Mouse (Mus musculus) MEL (cell line): ENCODE results near the gene Ntrk3. TPM values are rescaled to one million over a fixed set of nuclear protein-coding genes. Genes with fewer than 3 reads are reported as not detected.

Experiments
- DNase-seq: peaks from one replicate; pipeline ENCODE4 v3.0.0; 2011; ENCODE audit warnings: low read depth, low spot score
- H3K27ac ChIP-seq: 2 replicates; pipeline ENCODE4 v1.5.1; 2012; ENCODE audit warnings: low read depth, mild to moderate bottlenecking, control low read depth, low read length, moderate library complexity; ENCODE audit not compliant: control insufficient read depth
- H3K27me3 ChIP-seq, 2 experiments: fragments of 150-350 bp in 1 of 2; sonication (generic) in 1 of 2; 2 replicates each; pipeline ENCODE4 v1.6.1; 2012; ENCODE audit warnings: low read length in 2 of 2, mild to moderate bottlenecking in 2 of 2, improper control_type of control experiment in 1 of 2, moderate library complexity in 1 of 2; ENCODE audit not compliant: insufficient read depth in 2 of 2, control insufficient read depth in 1 of 2
- H3K36me3 ChIP-seq, 2 experiments: 2 replicates each; pipeline ENCODE4 v1.6.1; 2012 to 2014; ENCODE audit warnings: low read length in 2 of 2, improper control_type of control experiment in 1 of 2, inconsistent platforms in 1 of 2, mild to moderate bottlenecking in 1 of 2; ENCODE audit not compliant: insufficient read depth in 2 of 2, control insufficient read depth in 1 of 2
- H3K4me1 ChIP-seq, 2 experiments: fragments of 150-350 bp in 1 of 2; sonication (generic) in 1 of 2; 2 replicates each; pipeline ENCODE4 v1.6.1; 2012; ENCODE audit warnings: low read length in 2 of 2, improper control_type of control experiment in 1 of 2, mild to moderate bottlenecking in 1 of 2; ENCODE audit not compliant: insufficient read depth in 2 of 2, control insufficient read depth in 1 of 2
- H3K4me3 ChIP-seq, 2 experiments: fragments of 150-350 bp in 1 of 2; sonication (generic) in 1 of 2; 2 replicates each; pipeline ENCODE4 v1.5.1; 2012; ENCODE audit warnings: low read depth in 2 of 2, low read length in 2 of 2, mild to moderate bottlenecking in 2 of 2, moderate library complexity in 2 of 2, control low read depth in 1 of 2, improper control_type of control experiment in 1 of 2; ENCODE audit not compliant: control insufficient read depth in 1 of 2, insufficient read depth in 1 of 2
- H3K79me2 ChIP-seq: 2 replicates; pipeline ENCODE4 v1.6.1; 2012; ENCODE audit warnings: mild to moderate bottlenecking, low read length, moderate library complexity; ENCODE audit not compliant: control insufficient read depth, poor library complexity, insufficient read depth
- H3K9ac ChIP-seq: 2 replicates; pipeline ENCODE4 v1.6.1; 2012; ENCODE audit warnings: low read depth, mild to moderate bottlenecking, control low read depth, low read length, moderate library complexity; ENCODE audit not compliant: control insufficient read depth, poor library complexity, severe bottlenecking
- H3K9me3 ChIP-seq: fragments of 150-350 bp; sonication (generic); replicated peaks from 2 replicates; pipeline ENCODE4 v1.6.1; 2012; ENCODE audit warnings: mild to moderate bottlenecking, low read length, improper control_type of control experiment, moderate library complexity; ENCODE audit not compliant: insufficient read depth
- BHLHE40 ChIP-seq: IDR thresholded peaks from 2 replicates; pipeline ENCODE4 v1.6.1; 2012; ENCODE audit warnings: low read depth, mild to moderate bottlenecking, inconsistent platforms, low read length, improper control_type of control experiment, borderline replicate concordance
- CHD1 ChIP-seq: IDR thresholded peaks from 2 replicates; pipeline ENCODE4 v1.6.1; 2012; ENCODE audit warnings: low read depth, mild to moderate bottlenecking, inconsistent platforms, low read length, improper control_type of control experiment
- CTCF ChIP-seq, 3 experiments: IDR thresholded peaks in 2 of 3; conservative IDR thresholded peaks in 1 of 3; 2 replicates each; pipeline ENCODE4 v1.5.1; 2011 to 2012; ENCODE audit warnings: low read length in 3 of 3, low read depth in 2 of 3, mild to moderate bottlenecking in 2 of 3, improper control_type of control experiment in 1 of 3, inconsistent platforms in 1 of 3, mixed read lengths in 1 of 3, moderate library complexity in 1 of 3; ENCODE audit not compliant: control insufficient read depth in 1 of 3, insufficient read depth in 1 of 3, poor library complexity in 1 of 3, severe bottlenecking in 1 of 3
- E2F4 ChIP-seq: IDR thresholded peaks from 2 replicates; pipeline ENCODE4 v1.6.1; 2011; ENCODE audit warnings: low read depth, low read length, improper control_type of control experiment, borderline replicate concordance
- ELF1 ChIP-seq: IDR thresholded peaks from 2 replicates; pipeline ENCODE4 v1.6.1; 2014; ENCODE audit warnings: low read depth, mild to moderate bottlenecking, inconsistent platforms, low read length, improper control_type of control experiment, moderate library complexity
- EP300 ChIP-seq, 2 experiments: IDR thresholded peaks; 2 replicates each; pipeline ENCODE4 v1.6.1; 2011; ENCODE audit warnings: improper control_type of control experiment in 2 of 2, low read length in 2 of 2, low read depth in 1 of 2, mild to moderate bottlenecking in 1 of 2
- ETS1 ChIP-seq: IDR thresholded peaks from 2 replicates; pipeline ENCODE4 v1.6.1; 2012; ENCODE audit warnings: low read depth, mild to moderate bottlenecking, inconsistent platforms, low read length, improper control_type of control experiment, moderate library complexity
- GABPA ChIP-seq: IDR thresholded peaks from 2 replicates; pipeline ENCODE4 v1.6.1; 2012; ENCODE audit warnings: low read depth, mild to moderate bottlenecking, inconsistent platforms, low read length, improper control_type of control experiment, moderate library complexity
- HCFC1 ChIP-seq: IDR thresholded peaks from 2 replicates; pipeline ENCODE4 v1.6.1; 2012; ENCODE audit warnings: low read depth, mild to moderate bottlenecking, inconsistent platforms, low read length, improper control_type of control experiment, moderate library complexity
- KAT2A ChIP-seq: conservative IDR thresholded peaks from 2 replicates; pipeline ENCODE4 v1.6.1; 2012; ENCODE audit warnings: low read depth, low read length, improper control_type of control experiment, inconsistent platforms
- MAFK ChIP-seq: IDR thresholded peaks from 2 replicates; pipeline ENCODE4 v1.6.1; 2011; ENCODE audit warnings: low read depth, mild to moderate bottlenecking, low read length, improper control_type of control experiment, borderline replicate concordance
- MAZ ChIP-seq: IDR thresholded peaks from 2 replicates; pipeline ENCODE4 v1.6.1; 2012; ENCODE audit warnings: low read depth, mild to moderate bottlenecking, inconsistent platforms, low read length, improper control_type of control experiment
- MEF2A ChIP-seq: IDR thresholded peaks from 2 replicates; pipeline ENCODE4 v1.6.1; 2014; ENCODE audit warnings: low read depth, mild to moderate bottlenecking, inconsistent platforms, low read length, improper control_type of control experiment; ENCODE audit not compliant: poor library complexity, insufficient replicate concordance, severe bottlenecking; ENCODE audit errors: extremely low read depth
- MXI1 ChIP-seq: IDR thresholded peaks from 2 replicates; pipeline ENCODE4 v1.6.1; 2011; ENCODE audit warnings: mild to moderate bottlenecking, low read depth, low read length, improper control_type of control experiment
- MYB ChIP-seq: IDR thresholded peaks from 2 replicates; pipeline ENCODE4 v1.6.1; 2011; ENCODE audit warnings: mild to moderate bottlenecking, low read depth, low read length, improper control_type of control experiment
- MYC ChIP-seq: IDR thresholded peaks from 2 replicates; pipeline ENCODE4 v1.6.1; 2011; ENCODE audit warnings: low read depth, mild to moderate bottlenecking, low read length, improper control_type of control experiment, moderate library complexity
- POLR2A ChIP-seq, 2 experiments: IDR thresholded peaks; 2 replicates each; pipeline ENCODE4 v1.6.1; 2011 to 2012; ENCODE audit warnings: low read length in 2 of 2, mild to moderate bottlenecking in 2 of 2, control low read depth in 1 of 2, improper control_type of control experiment in 1 of 2, low read depth in 1 of 2, moderate library complexity in 1 of 2; ENCODE audit not compliant: control insufficient read depth in 1 of 2, insufficient read depth in 1 of 2, poor library complexity in 1 of 2
- POLR2AphosphoS2 ChIP-seq: IDR thresholded peaks from 2 replicates; pipeline ENCODE4 v1.6.1; 2011; ENCODE audit warnings: low read length, improper control_type of control experiment
- POLR2AphosphoS5 ChIP-seq: IDR thresholded peaks from 2 replicates; pipeline ENCODE4 v1.6.1; 2012; ENCODE audit warnings: low read depth, borderline replicate concordance, mild to moderate bottlenecking, inconsistent platforms, low read length, moderate library complexity, mixed read lengths
- RCOR1 ChIP-seq: IDR thresholded peaks from 2 replicates; pipeline ENCODE4 v1.6.1; 2012; ENCODE audit warnings: low read depth, mild to moderate bottlenecking, inconsistent platforms, low read length, improper control_type of control experiment
- SMC3 ChIP-seq: IDR thresholded peaks from 2 replicates; pipeline ENCODE4 v1.6.1; 2011; ENCODE audit warnings: low read depth, low read length, improper control_type of control experiment
- UBTF ChIP-seq: IDR thresholded peaks from 2 replicates; pipeline ENCODE4 v1.6.1; 2012; ENCODE audit warnings: low read depth, mild to moderate bottlenecking, inconsistent platforms, low read length, improper control_type of control experiment, moderate library complexity, borderline replicate concordance; ENCODE audit not compliant: insufficient read depth
- USF1 ChIP-seq: IDR thresholded peaks from 2 replicates; pipeline ENCODE4 v1.6.1; 2014; ENCODE audit warnings: low read depth, mild to moderate bottlenecking, inconsistent platforms, low read length, improper control_type of control experiment, moderate library complexity
- USF2 ChIP-seq, 2 experiments: IDR thresholded peaks; 2 replicates each; pipeline ENCODE4 v1.6.1; 2011 to 2012; ENCODE audit warnings: improper control_type of control experiment in 2 of 2, low read length in 2 of 2, borderline replicate concordance in 1 of 2, inconsistent platforms in 1 of 2, low read depth in 1 of 2, mild to moderate bottlenecking in 1 of 2; ENCODE audit not compliant: insufficient read depth in 1 of 2
- ZKSCAN1 ChIP-seq: IDR thresholded peaks from 2 replicates; pipeline ENCODE4 v1.6.1; 2012; ENCODE audit warnings: low read depth, mild to moderate bottlenecking, inconsistent platforms, low read length, improper control_type of control experiment, moderate library complexity
- ZNF384 ChIP-seq: IDR thresholded peaks from 2 replicates; pipeline ENCODE4 v1.6.1; 2012; ENCODE audit warnings: low read depth, mild to moderate bottlenecking, inconsistent platforms, low read length, improper control_type of control experiment
- polyA plus RNA-seq, 2 experiments: library from polyadenylated mRNA; stranded (reverse) in 1 of 2; unstranded in 1 of 2; fragments of >175 nt in 1 of 2; fragments of >200 nt in 1 of 2; gene quantifications; 2 replicates each; pipeline versions ENCODE4 v1.2.1 to v1.2.4; 2012; ENCODE audit warnings: low replicate concordance in 2 of 2, low read depth in 1 of 2; ENCODE audit not compliant: insufficient read length in 2 of 2, insufficient read depth in 1 of 2, missing spikeins in 1 of 2
- total RNA-seq: library from RNA; depleted of rRNA; stranded (reverse); fragments of 300-350 nt; gene quantifications from 2 replicates; pipeline ENCODE4 v1.2.3, GENCODE M21; 2012

Ntrk3 gene
- total and polyA plus RNA-seq, 3 experiments = 0.04 TPM; not detected in 2

DNA sequence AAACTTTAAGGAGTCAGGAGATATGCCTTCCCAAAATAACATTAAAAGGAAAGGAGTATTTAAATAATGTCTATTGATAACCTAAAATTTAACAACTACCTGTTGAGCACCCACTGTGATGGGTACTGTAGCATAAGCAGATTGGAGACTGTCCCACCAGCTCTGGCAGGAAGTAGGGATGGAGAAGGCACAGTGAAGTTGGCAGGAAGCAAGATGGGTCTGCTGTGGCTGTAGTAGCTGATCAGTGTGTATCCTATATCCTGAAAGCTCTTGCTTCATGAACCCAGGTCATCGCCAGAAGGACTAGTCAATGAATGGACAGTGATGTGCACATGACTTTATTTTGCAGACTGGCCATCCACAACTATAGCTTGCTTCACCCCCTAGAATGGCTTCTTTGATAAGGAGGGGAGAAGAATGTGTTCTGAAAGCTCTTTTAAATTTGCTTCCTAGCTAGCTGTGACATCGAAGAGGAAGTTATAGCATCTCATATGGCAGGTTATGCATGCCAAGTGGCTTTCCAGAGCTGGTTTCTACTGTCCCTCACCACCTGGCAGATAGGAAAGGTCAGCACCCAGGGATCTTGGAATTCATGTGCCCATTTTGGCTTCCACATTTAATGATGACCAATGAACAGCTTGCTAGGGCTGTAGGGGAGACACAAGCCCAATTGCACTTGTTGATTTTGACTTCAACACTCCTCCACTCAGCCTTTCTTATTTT, 451.1 kb downstream of the Ntrk3 start:
- no peak overlapping the region for H3K4me3 ChIP-seq
- no peaks in the 10 kb centered on the region for H3K79me2 ChIP-seq
- TF ChIP-seq POLR2AphosphoS5 = no peak
- TF ChIP-seq ZKSCAN1 = no peak
- no peak for TF ChIP-seq MAZ
- TF ChIP-seq EP300 (IDR thresholded peaks at IDR 0.05; ENCODE audit: low read depth in 1 of 2, low read length in 2 of 2) = no peak
- TF ChIP-seq SMC3 = no peak
- no peak for TF ChIP-seq MYB
- no peak for TF ChIP-seq POLR2AphosphoS2
- no peak for TF ChIP-seq E2F4
- TF ChIP-seq ZNF384 = no peak
- TF ChIP-seq ELF1 = no peak
- TF ChIP-seq USF1 = no peak
- TF ChIP-seq RCOR1 = no peak
- no peak for TF ChIP-seq CHD1
- TF ChIP-seq GABPA = no peak
- TF ChIP-seq MYC = no peak
- TF ChIP-seq MAFK = no peak
- TF ChIP-seq POLR2A (IDR thresholded peaks at IDR 0.05; ENCODE audit: control insufficient read depth in 1 of 2, insufficient read depth in 1 of 2, low read depth in 1 of 2, low read length in 2 of 2, poor library complexity in 1 of 2) = no peak
- TF ChIP-seq HCFC1 = no peak
- TF ChIP-seq ETS1 = no peak
- TF ChIP-seq, all 39 proteins: peak for 0
- H3K9ac ChIP-seq = no peak overlapping the region
- no peak for DNase-seq
- H3K36me3 ChIP-seq = no peaks in the 10 kb centered on the region
- no peaks in the 10 kb centered on the region for H3K9me3 ChIP-seq
- H3K4me1 ChIP-seq = no peaks in the 10 kb centered on the region
- no peaks in the 10 kb centered on the region for H3K27me3 ChIP-seq
- no peak overlapping the region for H3K27ac ChIP-seq

DNA sequence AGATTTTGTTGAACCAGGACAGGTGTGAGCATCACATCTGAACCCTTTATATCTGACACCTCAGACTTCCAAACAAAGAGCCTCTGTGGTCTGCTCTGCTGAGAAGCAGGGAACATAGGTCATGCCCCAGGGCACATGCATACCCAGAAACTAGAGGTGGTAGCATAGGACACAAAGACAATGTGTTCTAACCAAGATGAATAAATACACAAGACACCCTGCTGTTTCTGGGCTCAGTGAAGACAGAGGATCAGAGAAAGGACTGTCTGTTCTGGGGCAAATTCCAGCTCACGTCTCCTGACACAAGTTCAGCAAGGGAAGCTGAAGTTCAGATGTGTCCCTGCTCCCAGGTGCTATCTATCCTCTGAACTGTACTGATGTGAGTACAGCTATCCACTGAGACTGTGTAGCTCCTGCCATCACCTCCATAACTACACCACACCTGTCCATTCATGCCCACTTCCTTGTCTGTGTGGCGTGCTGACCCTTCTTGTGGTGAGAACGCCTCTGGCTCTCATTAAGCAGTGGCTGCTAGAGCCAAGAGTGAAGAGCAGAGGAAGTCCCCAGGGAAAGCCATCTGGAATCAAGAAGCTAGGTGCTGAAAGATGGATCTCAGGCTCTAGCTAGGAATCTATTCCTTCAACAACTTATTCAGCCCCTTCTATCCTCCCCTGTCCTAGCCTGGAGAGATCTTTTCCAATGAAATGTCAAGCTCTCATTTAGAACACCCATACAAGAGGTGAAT, 468.1 kb downstream of the Ntrk3 start:
- no peak for DNase-seq
- Histone ChIP-seq H3K4me1 (no peaks in the 10 kb centered on the region), H3K9me3 (no peaks in the 10 kb centered on the region), H3K4me3 (no peak overlapping the region), H3K79me2 (no peaks in the 10 kb centered on the region), H3K9ac (no peak overlapping the region), H3K27ac (no peak overlapping the region), H3K36me3 (no peaks in the 10 kb centered on the region), H3K27me3 (no peaks in the 10 kb centered on the region)
- no peak for TF ChIP-seq ETS1
- no peak for TF ChIP-seq E2F4
- no peak for TF ChIP-seq MXI1
- TF ChIP-seq MYB = no peak
- TF ChIP-seq CTCF (IDR thresholded peaks at IDR 0.05 in 2 of 3, conservative IDR thresholded peaks at IDR 0.05 in 1 of 3; ENCODE audit: control insufficient read depth in 1 of 3, insufficient read depth in 1 of 3, low read depth in 2 of 3, low read length in 3 of 3, poor library complexity in 1 of 3, severe bottlenecking in 1 of 3) = no peak
- TF ChIP-seq MYC = no peak
- no peak for TF ChIP-seq MAFK
- no peak for TF ChIP-seq GABPA
- TF ChIP-seq POLR2AphosphoS2 = no peak
- no peak for TF ChIP-seq USF1
- TF ChIP-seq KAT2A = no peak
- TF ChIP-seq UBTF = no peak
- no peak for TF ChIP-seq MEF2A
- no peak for TF ChIP-seq BHLHE40
- TF ChIP-seq USF2 (IDR thresholded peaks at IDR 0.05; ENCODE audit: borderline replicate concordance in 1 of 2, insufficient read depth in 1 of 2, low read depth in 1 of 2, low read length in 2 of 2) = no peak
